Mouse (Mus musculus): ENCODE measurements at regions not wholly inside any gene's neighbourhood (a gene's known extent, or its start where the extent isn't known, plus 50 kb on each side); places are given as distances from the start of the nearest gene placed in this dataset.

DNA sequence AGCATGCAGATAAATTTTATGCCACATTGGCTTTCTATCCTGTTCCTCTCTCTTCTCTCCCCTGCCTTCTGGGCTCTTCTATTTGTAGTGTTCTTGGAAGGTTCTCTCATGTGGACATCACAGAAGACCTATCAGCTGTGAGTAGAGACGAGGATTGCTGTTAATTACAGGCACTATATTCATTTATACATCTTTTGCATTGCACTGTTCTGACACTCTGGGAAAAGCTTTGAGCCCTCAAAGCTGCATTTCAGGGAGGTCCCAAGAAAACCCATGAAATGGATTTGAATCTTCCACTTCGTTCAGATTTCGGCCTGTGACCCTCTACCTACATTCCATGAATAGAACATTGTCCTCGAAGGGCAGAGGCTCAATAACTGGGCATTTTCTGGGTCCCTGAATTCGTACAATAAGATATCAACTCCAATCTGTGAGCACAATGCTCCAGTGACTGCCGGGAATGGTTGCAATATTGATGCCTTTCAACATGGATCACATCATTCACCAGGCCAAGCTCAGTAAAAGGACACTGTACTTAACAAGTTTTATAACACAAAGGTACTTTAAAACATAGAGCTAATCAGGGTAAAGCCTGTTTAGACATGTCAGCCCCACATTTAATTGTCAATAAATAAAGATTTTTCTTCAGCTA lies 241.8 kb downstream of the Car8 start:
- no peak for ATAC-seq
- no peaks in the 10 kb centered on the region for H3K4me1 ChIP-seq (ENCODE audit: control insufficient read depth, insufficient read depth, low read length)
- no peak overlapping the region for H3K4me2 ChIP-seq (ENCODE audit: low read depth, low read length)
- no peaks in the 10 kb centered on the region for H3K36me3 ChIP-seq (ENCODE audit: control insufficient read depth, insufficient read depth, low read length)
- H3K4me3 ChIP-seq (ENCODE audit: low read length): no peak overlapping the region
- H3K9me3 ChIP-seq (ENCODE audit: control insufficient read depth, low read length): no peaks in the 10 kb centered on the region
- no peak overlapping the region for H3K27ac ChIP-seq (ENCODE audit: low read length)
- 78% methylated on average over 6 of the region's 6 CpGs for WGBS
- H3K9ac ChIP-seq (ENCODE audit: low read depth, low read length): no peak overlapping the region
- no peaks in the 10 kb centered on the region for H3K27me3 ChIP-seq (replicated peaks; ENCODE audit: control insufficient read depth, insufficient read depth, low read length)

DNA sequence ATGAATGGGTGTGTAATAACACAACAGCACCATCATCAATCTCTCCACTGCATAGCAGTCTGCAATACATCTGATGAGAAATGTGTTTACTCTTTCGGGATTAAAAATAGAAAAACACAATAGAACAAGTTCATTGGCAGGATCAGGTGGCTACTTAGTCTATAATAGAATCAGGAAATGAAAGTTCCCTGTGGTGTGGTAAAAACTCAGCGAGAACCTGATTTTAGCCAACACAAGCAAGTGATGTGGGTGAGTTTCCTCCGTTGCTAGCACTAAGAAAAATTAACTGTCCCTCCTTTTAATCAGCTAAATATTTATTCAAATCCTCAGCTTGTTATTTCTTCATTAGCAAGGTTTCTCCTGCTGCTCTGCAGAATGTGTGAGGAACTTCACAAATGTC lies 245.9 kb downstream of the Car8 start:
- H3K4me1 ChIP-seq (ENCODE audit: control insufficient read depth, insufficient read depth, low read length): no peaks in the 10 kb centered on the region
- no peak overlapping the region for H3K4me2 ChIP-seq (ENCODE audit: low read depth, low read length)
- no peak overlapping the region for H3K4me3 ChIP-seq (ENCODE audit: low read length)
- ATAC-seq: no peak
- H3K9me3 ChIP-seq (ENCODE audit: control insufficient read depth, low read length): no peaks in the 10 kb centered on the region
- H3K9ac ChIP-seq (ENCODE audit: low read depth, low read length): no peak overlapping the region
- no peaks in the 10 kb centered on the region for H3K27me3 ChIP-seq (replicated peaks; ENCODE audit: control insufficient read depth, insufficient read depth, low read length)
- WGBS: 63% methylated on average over 3 of the region's 3 CpGs
- no peaks in the 10 kb centered on the region for H3K36me3 ChIP-seq (ENCODE audit: control insufficient read depth, insufficient read depth, low read length)
- no peak overlapping the region for H3K27ac ChIP-seq (ENCODE audit: low read length)

- Histone ChIP-seq H3K4me3 (ENCODE audit: low read length) (no peak overlapping the region), H3K36me3 (ENCODE audit: control insufficient read depth, insufficient read depth, low read length) (no peaks in the 10 kb centered on the region), H3K4me2 (ENCODE audit: low read depth, low read length) (no peak overlapping the region), H3K9me3 (ENCODE audit: control insufficient read depth, low read length) (no peaks in the 10 kb centered on the region), H3K27ac (ENCODE audit: low read length) (no peak overlapping the region), H3K9ac (ENCODE audit: low read depth, low read length) (no peak overlapping the region), H3K4me1 (ENCODE audit: control insufficient read depth, insufficient read depth, low read length) (no peaks in the 10 kb centered on the region), H3K27me3 (replicated peaks; ENCODE audit: control insufficient read depth, insufficient read depth, low read length) (no peaks in the 10 kb centered on the region)
- WGBS: 88% methylated on average over 1 of the region's 1 CpGs
- no peak for ATAC-seq
Observed at GRCm38 (mm10) chr4:7987781-7988180, 251.1 kb downstream of the Car8 start.

DNA sequence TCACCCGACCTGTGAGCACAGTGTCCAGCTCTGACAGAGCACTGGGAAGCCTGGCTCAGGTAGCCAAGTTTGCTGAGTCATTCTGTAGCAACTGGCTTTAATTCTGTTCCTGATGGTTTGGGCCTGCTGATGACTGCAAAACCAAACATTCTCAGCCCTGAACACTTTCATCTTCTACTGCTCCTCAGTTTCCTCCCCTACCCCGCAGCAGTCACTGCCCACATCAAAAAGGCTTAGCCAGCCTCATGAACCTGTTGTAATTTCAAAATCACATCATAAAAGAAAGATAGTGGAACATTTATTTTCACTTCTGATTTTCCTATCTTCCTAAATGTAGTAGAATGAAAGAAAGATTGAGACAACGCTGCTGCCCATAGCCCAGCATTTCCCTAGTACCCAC lies 251.5 kb downstream of the Car8 start:
- no peaks in the 10 kb centered on the region for H3K4me1 ChIP-seq (ENCODE audit: control insufficient read depth, insufficient read depth, low read length)
- no peak overlapping the region for H3K9ac ChIP-seq (ENCODE audit: low read depth, low read length)
- H3K4me2 ChIP-seq (ENCODE audit: low read depth, low read length): no peak overlapping the region
- no peaks in the 10 kb centered on the region for H3K27me3 ChIP-seq (replicated peaks; ENCODE audit: control insufficient read depth, insufficient read depth, low read length)
- ATAC-seq: no peak
- no peak overlapping the region for H3K27ac ChIP-seq (ENCODE audit: low read length)
- H3K4me3 ChIP-seq (ENCODE audit: low read length): no peak overlapping the region
- 82% methylated on average over 3 of the region's 3 CpGs for WGBS
- H3K36me3 ChIP-seq (ENCODE audit: control insufficient read depth, insufficient read depth, low read length): no peaks in the 10 kb centered on the region
- H3K9me3 ChIP-seq (ENCODE audit: control insufficient read depth, low read length): no peaks in the 10 kb centered on the region

DNA sequence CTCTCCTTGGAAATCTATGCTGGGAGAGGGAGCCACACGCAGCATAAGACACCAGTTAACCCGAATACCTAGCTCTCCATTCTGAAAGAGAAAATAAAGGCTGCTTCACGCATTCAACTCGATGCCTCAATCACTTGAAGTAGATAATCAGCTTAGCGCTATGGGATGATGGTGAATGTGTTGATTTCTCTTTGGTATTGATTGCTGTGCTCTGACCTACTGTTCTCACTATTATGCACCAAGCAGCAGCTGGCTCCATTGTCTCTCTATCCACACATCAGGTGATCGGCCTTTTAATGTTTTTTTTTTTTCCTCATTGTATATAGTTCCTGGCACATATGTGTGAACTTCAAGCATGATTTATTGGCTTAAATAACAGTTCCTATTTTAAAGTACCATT lies 254.0 kb downstream of the Car8 start:
- Histone ChIP-seq H3K36me3 (ENCODE audit: control insufficient read depth, insufficient read depth, low read length) (no peaks in the 10 kb centered on the region), H3K4me1 (ENCODE audit: control insufficient read depth, insufficient read depth, low read length) (no peaks in the 10 kb centered on the region), H3K27ac (ENCODE audit: low read length) (no peak overlapping the region), H3K4me2 (ENCODE audit: low read depth, low read length) (no peak overlapping the region), H3K9ac (ENCODE audit: low read depth, low read length) (no peak overlapping the region), H3K9me3 (ENCODE audit: control insufficient read depth, low read length) (no peaks in the 10 kb centered on the region), H3K27me3 (replicated peaks; ENCODE audit: control insufficient read depth, insufficient read depth, low read length) (no peaks in the 10 kb centered on the region), H3K4me3 (ENCODE audit: low read length) (no peak overlapping the region)
- no peak for ATAC-seq
- WGBS: 84% methylated on average over 6 of the region's 6 CpGs

GRCm38 (mm10) chr4:7979772-7980351 lies 259.0 kb downstream of the Car8 start:
- no peak overlapping the region for H3K27ac ChIP-seq (ENCODE audit: low read length)
- H3K9me3 ChIP-seq (ENCODE audit: control insufficient read depth, low read length): no peaks in the 10 kb centered on the region
- WGBS: 82% methylated on average over 12 of the region's 12 CpGs
- no peaks in the 10 kb centered on the region for H3K36me3 ChIP-seq (ENCODE audit: control insufficient read depth, insufficient read depth, low read length)
- no peak overlapping the region for H3K9ac ChIP-seq (ENCODE audit: low read depth, low read length)
- no peak overlapping the region for H3K4me3 ChIP-seq (ENCODE audit: low read length)
- ATAC-seq: no peak
- H3K27me3 ChIP-seq (replicated peaks; ENCODE audit: control insufficient read depth, insufficient read depth, low read length): no peaks in the 10 kb centered on the region
- H3K4me1 ChIP-seq (ENCODE audit: control insufficient read depth, insufficient read depth, low read length): no peaks in the 10 kb centered on the region
- H3K4me2 ChIP-seq (ENCODE audit: low read depth, low read length): no peak overlapping the region

DNA sequence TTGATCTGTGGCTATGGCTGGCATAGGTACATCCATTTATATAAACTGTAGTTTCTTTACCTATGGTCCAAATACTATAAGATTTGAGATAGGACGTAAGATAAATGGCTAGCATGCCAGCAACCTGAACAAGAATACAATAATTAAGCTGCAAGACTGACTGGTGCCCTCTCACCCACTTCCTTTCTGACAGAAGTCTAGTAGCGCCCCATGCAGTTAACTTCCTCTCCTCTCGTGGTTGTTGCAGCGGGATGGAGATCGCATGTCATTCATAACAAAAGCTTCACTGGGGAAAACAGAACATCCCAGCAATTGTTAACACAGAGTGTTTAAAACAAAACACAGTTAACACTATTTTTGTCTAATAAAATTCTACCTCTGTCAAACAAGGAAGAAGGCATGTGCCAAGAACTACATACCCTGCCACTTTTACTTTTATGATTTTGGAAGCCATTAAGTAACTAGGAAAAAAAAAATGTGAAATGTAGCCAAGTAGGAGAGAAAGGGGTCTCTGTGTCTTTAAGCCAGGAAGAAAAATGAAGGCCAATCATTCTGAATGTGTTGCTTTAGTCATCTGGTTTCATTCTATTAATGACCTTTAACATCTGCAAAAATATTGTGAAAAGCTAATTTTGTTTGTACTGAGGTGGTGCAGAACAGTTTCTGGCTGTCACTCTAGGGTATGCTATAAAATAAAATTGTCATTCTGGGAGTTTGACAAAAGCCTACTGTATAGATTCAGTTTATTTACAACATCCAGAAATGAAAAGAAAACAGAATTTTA lies 261.0 kb downstream of the Car8 start:
- no peak overlapping the region for H3K27ac ChIP-seq (ENCODE audit: low read length)
- H3K4me1 ChIP-seq (ENCODE audit: control insufficient read depth, insufficient read depth, low read length): no peaks in the 10 kb centered on the region
- H3K4me3 ChIP-seq (ENCODE audit: low read length): no peak overlapping the region
- no peak overlapping the region for H3K9ac ChIP-seq (ENCODE audit: low read depth, low read length)
- no peaks in the 10 kb centered on the region for H3K36me3 ChIP-seq (ENCODE audit: control insufficient read depth, insufficient read depth, low read length)
- 74% methylated on average over 5 of the region's 5 CpGs for WGBS
- H3K4me2 ChIP-seq (ENCODE audit: low read depth, low read length): no peak overlapping the region
- ATAC-seq: no peak
- no peaks in the 10 kb centered on the region for H3K9me3 ChIP-seq (ENCODE audit: control insufficient read depth, low read length)
- H3K27me3 ChIP-seq (replicated peaks; ENCODE audit: control insufficient read depth, insufficient read depth, low read length): no peaks in the 10 kb centered on the region

- H3K4me1 ChIP-seq (ENCODE audit: control insufficient read depth, insufficient read depth, low read length): no peaks in the 10 kb centered on the region
- WGBS: 55% methylated on average over 6 of the region's 6 CpGs
- no peak overlapping the region for H3K4me2 ChIP-seq (ENCODE audit: low read depth, low read length)
- H3K9me3 ChIP-seq (ENCODE audit: control insufficient read depth, low read length): no peaks in the 10 kb centered on the region
- no peaks in the 10 kb centered on the region for H3K36me3 ChIP-seq (ENCODE audit: control insufficient read depth, insufficient read depth, low read length)
- H3K4me3 ChIP-seq (ENCODE audit: low read length): no peak overlapping the region
- ATAC-seq: no peak
- no peak overlapping the region for H3K9ac ChIP-seq (ENCODE audit: low read depth, low read length)
- no peak overlapping the region for H3K27ac ChIP-seq (ENCODE audit: low read length)
- H3K27me3 ChIP-seq (replicated peaks; ENCODE audit: control insufficient read depth, insufficient read depth, low read length): no peaks in the 10 kb centered on the region
Observed at GRCm38 (mm10) chr4:7970272-7970671, 268.6 kb downstream of the Car8 start.

- Histone ChIP-seq H3K4me2 (ENCODE audit: low read depth, low read length) (no peak overlapping the region), H3K4me3 (ENCODE audit: low read length) (no peak overlapping the region), H3K9ac (ENCODE audit: low read depth, low read length) (no peak overlapping the region), H3K27me3 (replicated peaks; ENCODE audit: control insufficient read depth, insufficient read depth, low read length) (no peaks in the 10 kb centered on the region), H3K27ac (ENCODE audit: low read length) (no peak overlapping the region), H3K36me3 (ENCODE audit: control insufficient read depth, insufficient read depth, low read length) (no peaks in the 10 kb centered on the region), H3K4me1 (ENCODE audit: control insufficient read depth, insufficient read depth, low read length) (no peaks in the 10 kb centered on the region), H3K9me3 (ENCODE audit: control insufficient read depth, low read length) (no peaks in the 10 kb centered on the region)
- no peak for ATAC-seq
- WGBS: 95% methylated on average over 5 of the region's 5 CpGs
Observed at GRCm38 (mm10) chr4:7965663-7966062, 273.2 kb downstream of the Car8 start.
